Mouse (Mus musculus): ENCODE data around the gene Gm12355. TPM values are rescaled to one million over a fixed set of nuclear protein-coding genes. Genes with fewer than 3 reads are reported as not detected.
"Not testable (repeated sequence)": the region's sequence is repeated elsewhere in the genome, so short reads cannot be mapped to it uniquely, and the experiment has no call there.

Gm12355 gene
- polyA plus RNA-seq (2012; ENCODE audit: insufficient read depth, insufficient read length, low replicate concordance, missing spikeins), result not detected in 2 replicates

GRCm38 (mm10) chr11:98625611-98626410 lies at the start of gene Gm12355, which contains the start of gene Gsdma3:
Gene Gm12355 (minus strand): TSS chr11:98625661.
Gene Gsdma3 (plus strand): TSS chr11:98626360.
- H3K27ac ChIP-seq (ENCODE audit: insufficient read depth, low read depth, low read length), result no peak within 1 kb of the TSS
- H3K4me1 ChIP-seq (ENCODE audit: control insufficient read depth, insufficient read depth, low read length), result no peaks in the 10 kb centered on the region
- H3K4me3 ChIP-seq (ENCODE audit: insufficient read depth, low read depth, low read length), result no peak within 1 kb of the TSS
- TF ChIP-seq CTCF (IDR thresholded peaks at IDR 0.05; ENCODE audit: insufficient read depth, low read depth, low read length), result no peak
- 88% methylated on average over 10 of the region's 10 CpGs for WGBS

GRCm38 (mm10) chr11:98673136-98673535 lies 47.7 kb upstream of the Gm12355 start:
- not testable (repeated sequence) for H3K27ac ChIP-seq (ENCODE audit: insufficient read depth, low read depth, low read length); H3K4me1 ChIP-seq (ENCODE audit: control insufficient read depth, insufficient read depth, low read length)
- WGBS, result 1% methylated on average over 7 of the region's 7 CpGs
- 0 out of 2 replicates have a peak, but pooled peaks have one; percentile 9 for TF ChIP-seq CTCF (IDR thresholded peaks at IDR 0.05; ENCODE audit: insufficient read depth, low read depth, low read length)
- 0 out of 2 replicates have a peak overlapping the region, but pooled peaks have one; percentile 22 for H3K4me3 ChIP-seq (ENCODE audit: insufficient read depth, low read depth, low read length)

GRCm38 (mm10) chr11:98672482-98672881 lies 47.0 kb upstream of the Gm12355 start:
- TF ChIP-seq CTCF (IDR thresholded peaks at IDR 0.05; ENCODE audit: insufficient read depth, low read depth, low read length) (no peak), POLR2A (IDR thresholded peaks at IDR 0.05; ENCODE audit: insufficient read depth, low read depth, low read length) (no peak)
- H3K27ac ChIP-seq (ENCODE audit: insufficient read depth, low read depth, low read length), result no peak overlapping the region
- peaks cover 5% of the 10 kb centered on the region for H3K4me1 ChIP-seq (ENCODE audit: control insufficient read depth, insufficient read depth, low read length)
- WGBS, result 89% methylated on average over 5 of the region's 5 CpGs
- H3K4me3 ChIP-seq (ENCODE audit: insufficient read depth, low read depth, low read length), result no peak overlapping the region

- Histone ChIP-seq H3K4me1 (ENCODE audit: control insufficient read depth, insufficient read depth, low read length) (peaks cover 5% of the 10 kb centered on the region), H3K27ac (ENCODE audit: insufficient read depth, low read depth, low read length) (no peak overlapping the region), H3K4me3 (ENCODE audit: insufficient read depth, low read depth, low read length) (no peak overlapping the region)
- WGBS, result 39% methylated on average over 5 of the region's 5 CpGs
- TF ChIP-seq CTCF (IDR thresholded peaks at IDR 0.05; ENCODE audit: insufficient read depth, low read depth, low read length) (no peak), POLR2A (IDR thresholded peaks at IDR 0.05; ENCODE audit: insufficient read depth, low read depth, low read length) (no peak)
Observed at GRCm38 (mm10) chr11:98671857-98672256, 46.4 kb upstream of the Gm12355 start.

- H3K4me3 ChIP-seq (ENCODE audit: insufficient read depth, low read depth, low read length), result no peak overlapping the region
- peaks cover 5% of the 10 kb centered on the region for H3K4me1 ChIP-seq (ENCODE audit: control insufficient read depth, insufficient read depth, low read length)
- TF ChIP-seq POLR2A (IDR thresholded peaks at IDR 0.05; ENCODE audit: insufficient read depth, low read depth, low read length), result no peak
- no peak for TF ChIP-seq CTCF (IDR thresholded peaks at IDR 0.05; ENCODE audit: insufficient read depth, low read depth, low read length)
- no peak overlapping the region for H3K27ac ChIP-seq (ENCODE audit: insufficient read depth, low read depth, low read length)
- 71% methylated on average over 3 of the region's 3 CpGs for WGBS
Observed at GRCm38 (mm10) chr11:98671284-98671815, 45.9 kb upstream of the Gm12355 start.

- Histone ChIP-seq H3K4me1 (ENCODE audit: control insufficient read depth, insufficient read depth, low read length) (peaks cover 5% of the 10 kb centered on the region), H3K27ac (ENCODE audit: insufficient read depth, low read depth, low read length) (no peak overlapping the region), H3K4me3 (ENCODE audit: insufficient read depth, low read depth, low read length) (no peak overlapping the region)
- 61% methylated on average over 2 of the region's 2 CpGs for WGBS
- TF ChIP-seq POLR2A (IDR thresholded peaks at IDR 0.05; ENCODE audit: insufficient read depth, low read depth, low read length), result no peak
- TF ChIP-seq CTCF (IDR thresholded peaks at IDR 0.05; ENCODE audit: insufficient read depth, low read depth, low read length), result no peak
Observed at GRCm38 (mm10) chr11:98668984-98669383, 43.5 kb upstream of the Gm12355 start.

GRCm38 (mm10) chr11:98664091-98664490 lies 38.6 kb upstream of the Gm12355 start, which contains the start of gene Gsdma:
Gene Gsdma (plus strand): TSS chr11:98664351.
- H3K4me3 ChIP-seq (ENCODE audit: insufficient read depth, low read depth, low read length), result no peak within 1 kb of the TSS
- no peak for TF ChIP-seq CTCF (IDR thresholded peaks at IDR 0.05; ENCODE audit: insufficient read depth, low read depth, low read length)
- TF ChIP-seq POLR2A (IDR thresholded peaks at IDR 0.05; ENCODE audit: insufficient read depth, low read depth, low read length), result no peak
- no peak within 1 kb of the TSS for H3K27ac ChIP-seq (ENCODE audit: insufficient read depth, low read depth, low read length)
- no peaks in the 10 kb centered on the region for H3K4me1 ChIP-seq (ENCODE audit: control insufficient read depth, insufficient read depth, low read length)
- 41% methylated on average over 4 of the region's 4 CpGs for WGBS

GRCm38 (mm10) chr11:98660517-98660916 lies 35.1 kb upstream of the Gm12355 start:
- TF ChIP-seq CTCF (IDR thresholded peaks at IDR 0.05; ENCODE audit: insufficient read depth, low read depth, low read length) (no peak), POLR2A (IDR thresholded peaks at IDR 0.05; ENCODE audit: insufficient read depth, low read depth, low read length) (no peak)
- WGBS, result 3% methylated on average over 6 of the region's 6 CpGs
- H3K27ac ChIP-seq (ENCODE audit: insufficient read depth, low read depth, low read length), result no peak overlapping the region
- H3K4me3 ChIP-seq (ENCODE audit: insufficient read depth, low read depth, low read length), result no peak overlapping the region
- no peaks in the 10 kb centered on the region for H3K4me1 ChIP-seq (ENCODE audit: control insufficient read depth, insufficient read depth, low read length)

GRCm38 (mm10) chr11:98655076-98655475 lies 29.6 kb upstream of the Gm12355 start:
- H3K4me1 ChIP-seq (ENCODE audit: control insufficient read depth, insufficient read depth, low read length); H3K4me3 ChIP-seq (ENCODE audit: insufficient read depth, low read depth, low read length); H3K27ac ChIP-seq (ENCODE audit: insufficient read depth, low read depth, low read length): not testable (repeated sequence)
- 10% methylated on average over 7 of the region's 7 CpGs for WGBS

Data from olfactory bulb, adult 2 months (tissue).